Mouse (Mus musculus) limb, embryonic 14.5 days (tissue): ENCODE data around the gene Ube2g1. TPM values are rescaled to one million over a fixed set of nuclear protein-coding genes. Genes with fewer than 3 reads are reported as not detected.

ENCODE experiments used
- ATAC-seq: fragments of 200-750 bp; cut with Nextera tagmentation; 2 replicates; pipeline ENCODE4 v1.8.0; 2017; ENCODE audit warnings: low read depth, moderate number of reproducible peaks, moderate TSS enrichment; ENCODE audit not compliant: low FRiP score
- DNase-seq: peaks from one replicate; pipeline ENCODE4 v3.0.0-alpha.2; 2015; ENCODE audit warnings: low spot score
- H3K27ac ChIP-seq: fragments of 300-500 bp; sonication (generic); replicated peaks from 2 replicates; pipeline ENCODE4 v1.5.1; 2014; ENCODE audit warnings: low read depth, mild to moderate bottlenecking, low read length, moderate library complexity, mixed read lengths
- H3K27me3 ChIP-seq: fragments of 300-500 bp; sonication (generic); 2 replicates; pipeline ENCODE4 v1.6.1; 2014; ENCODE audit warnings: low read length, mixed read lengths; ENCODE audit not compliant: control insufficient read depth, insufficient read depth
- H3K36me3 ChIP-seq: fragments of 300-500 bp; sonication (generic); 2 replicates; pipeline ENCODE4 v1.6.1; 2014; ENCODE audit warnings: mild to moderate bottlenecking, low read length, moderate library complexity, mixed read lengths; ENCODE audit not compliant: control insufficient read depth, insufficient read depth
- H3K4me1 ChIP-seq: fragments of 300-500 bp; sonication (generic); 2 replicates; pipeline ENCODE4 v1.6.1; 2014; ENCODE audit warnings: antibody characterized with exemption, low read length, mixed read lengths; ENCODE audit not compliant: control insufficient read depth, insufficient read depth
- H3K4me2 ChIP-seq: fragments of 300-500 bp; sonication (generic); replicated peaks from 2 replicates; pipeline ENCODE4 v1.6.1; 2014; ENCODE audit warnings: low read depth, mild to moderate bottlenecking, low read length, moderate library complexity; ENCODE audit not compliant: severe bottlenecking
- H3K4me3 ChIP-seq: fragments of 300-500 bp; sonication (generic); replicated peaks from 2 replicates; pipeline ENCODE4 v1.5.1; 2014; ENCODE audit warnings: low read length
- H3K9ac ChIP-seq: fragments of 300-500 bp; sonication (generic); 2 replicates; pipeline ENCODE4 v1.6.1; 2014; ENCODE audit warnings: mild to moderate bottlenecking, low read depth, low read length, moderate library complexity; ENCODE audit not compliant: severe bottlenecking
- H3K9me3 ChIP-seq: fragments of 300-500 bp; sonication (generic); 2 replicates; pipeline ENCODE4 v1.6.1; 2016; ENCODE audit warnings: low read length; ENCODE audit not compliant: control insufficient read depth
- POLR2A ChIP-seq: fragments of 200-500 bp; IDR thresholded peaks from 2 replicates; pipeline ENCODE4 v1.8.0; 2012; ENCODE audit warnings: inconsistent platforms, mild to moderate bottlenecking, moderate library complexity, borderline replicate concordance; ENCODE audit not compliant: insufficient read depth, insufficient read length; ENCODE audit errors: extremely low read depth
- WGBS: fragments of 180-500 bp; shearing (Covaris S2); extraction: QIAGEN DNeasy Blood & Tissue Kit; methylation state at CpG from one replicate; pipeline ENCODE4 v1.1.7; 2014; 5-methylcytosine and 5-hydroxymethylcytosine counted together
- polyA plus RNA-seq, 2 experiments: library from polyadenylated mRNA; depleted of rRNA in 1 of 2; stranded (reverse) in 1 of 2; unstranded in 1 of 2; fragments of >200 nt; fragmentation: Nextera tagmentation in 1 of 2; extraction: Ambion mirVana in 1 of 2; gene quantifications; 2 replicates each; pipeline versions ENCODE4 v1.2.1 to v1.2.3; 2012 to 2014

Ube2g1 gene
- polyA plus RNA-seq, 2 experiments = 30.4 to 69.7 TPM

GRCm38 (mm10) chr11:72664641-72665040, 57.6 kb downstream of the Ube2g1 start:
- H3K9me3 ChIP-seq = no peaks in the 10 kb centered on the region
- DNase-seq (no peak), ATAC-seq (no peak)
- no peak overlapping the region for H3K4me2 ChIP-seq
- H3K36me3 ChIP-seq = 0 out of 2 replicates have a peak, but pooled peaks cover 3% of the 10 kb centered on the region
- no peak overlapping the region for H3K4me3 ChIP-seq
- H3K9ac ChIP-seq = no peak overlapping the region
- H3K27me3 ChIP-seq = no peaks in the 10 kb centered on the region
- 92% methylated on average over 4 of the region's 4 CpGs for WGBS
- no peaks in the 10 kb centered on the region for H3K4me1 ChIP-seq
- no peak for TF ChIP-seq POLR2A
- H3K27ac ChIP-seq = no peak overlapping the region

DNA sequence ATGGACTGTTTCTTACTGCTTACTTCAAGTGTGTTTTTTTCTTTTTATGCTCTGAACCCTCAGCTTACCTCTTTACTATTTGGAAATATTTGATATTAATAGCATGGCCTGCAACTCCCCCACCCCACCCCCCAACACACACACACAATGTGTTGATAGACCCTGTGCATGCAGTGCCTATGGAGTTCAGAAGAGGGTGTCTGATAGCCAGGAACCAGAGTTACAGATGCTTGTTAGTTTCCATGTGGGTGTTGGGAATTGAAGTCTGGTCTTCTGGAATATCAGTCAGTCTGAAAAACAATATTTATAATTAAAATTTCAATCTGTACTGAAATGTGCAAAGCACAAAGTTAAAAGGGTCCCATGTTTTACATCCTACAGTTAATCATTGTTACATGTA, 63.6 kb downstream of the Ube2g1 start:
- Histone ChIP-seq H3K27ac (no peak overlapping the region), H3K27me3 (no peaks in the 10 kb centered on the region), H3K9ac (no peak overlapping the region), H3K36me3 (no peaks in the 10 kb centered on the region), H3K9me3 (no peaks in the 10 kb centered on the region), H3K4me3 (no peak overlapping the region), H3K4me2 (no peak overlapping the region), H3K4me1 (no peaks in the 10 kb centered on the region)
- no peak for DNase-seq
- ATAC-seq = no peak
- TF ChIP-seq POLR2A = no peak

DNA sequence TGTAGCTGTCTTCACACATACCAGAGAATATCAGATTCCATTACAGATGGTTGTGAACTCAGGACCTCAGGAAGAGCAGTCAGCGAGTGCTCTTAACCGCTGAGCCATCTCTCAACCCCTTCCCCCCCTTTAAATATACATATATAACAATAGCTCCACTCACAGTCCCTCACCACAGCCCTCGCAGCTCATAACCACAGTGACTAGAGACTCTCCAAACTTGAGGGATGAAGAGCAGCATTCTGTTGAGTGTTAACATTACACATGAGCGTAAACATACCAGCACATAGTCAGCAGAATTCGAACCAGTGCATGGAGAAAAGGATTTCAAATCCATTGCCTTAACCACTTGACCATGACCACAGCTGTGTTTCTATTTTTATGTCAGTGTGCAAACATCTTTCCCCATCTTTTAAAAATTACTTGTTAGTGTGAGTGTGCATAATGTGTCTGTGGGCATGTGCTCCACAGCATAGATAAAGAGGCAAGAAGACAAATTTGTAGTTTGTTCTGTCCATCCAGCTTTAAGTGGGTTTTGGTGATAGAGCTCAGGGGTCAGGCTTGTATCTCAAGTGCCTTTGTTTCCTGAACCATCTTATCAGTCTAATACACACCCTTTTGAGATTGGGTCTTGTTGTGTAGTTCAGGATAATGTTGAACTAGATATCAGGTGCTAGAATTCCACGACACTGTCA, 64.4 kb downstream of the Ube2g1 start:
- Histone ChIP-seq H3K4me3 (no peak overlapping the region), H3K9ac (no peak overlapping the region)
- WGBS = 87% methylated on average over 6 of the region's 6 CpGs

GRCm38 (mm10) chr11:72672438-72672837, 65.4 kb downstream of the Ube2g1 start:
- TF ChIP-seq POLR2A = no peak
- H3K4me3 ChIP-seq = no peak overlapping the region
- no peak overlapping the region for H3K27ac ChIP-seq

More for the DNA sequence above, 64.4 kb downstream of the Ube2g1 start:
- no peak for TF ChIP-seq POLR2A
- no peaks in the 10 kb centered on the region for H3K9me3 ChIP-seq
- no peaks in the 10 kb centered on the region for H3K36me3 ChIP-seq
- H3K4me2 ChIP-seq = no peak overlapping the region
- H3K27me3 ChIP-seq = no peaks in the 10 kb centered on the region
- H3K27ac ChIP-seq = no peak overlapping the region
- ATAC-seq (no peak), DNase-seq (no peak)
- H3K4me1 ChIP-seq = no peaks in the 10 kb centered on the region

GRCm38 (mm10) chr11:72675280-72675679, 68.2 kb downstream of the Ube2g1 start:
- Histone ChIP-seq H3K27ac (no peak overlapping the region), H3K4me2 (no peak overlapping the region), H3K4me3 (no peak overlapping the region), H3K9me3 (no peaks in the 10 kb centered on the region), H3K9ac (no peak overlapping the region), H3K4me1 (no peaks in the 10 kb centered on the region), H3K36me3 (peaks cover 3% of the 10 kb centered on the region), H3K27me3 (no peaks in the 10 kb centered on the region)
- TF ChIP-seq POLR2A = no peak
- 70% methylated on average over 2 of the region's 2 CpGs for WGBS
- DNase-seq = no peak
- ATAC-seq = no peak

More at GRCm38 (mm10) chr11:72672438-72672837, 65.4 kb downstream of the Ube2g1 start:
- WGBS = 95% methylated on average over 1 of the region's 1 CpGs
- Histone ChIP-seq H3K27me3 (no peaks in the 10 kb centered on the region), H3K4me1 (no peaks in the 10 kb centered on the region), H3K9me3 (no peaks in the 10 kb centered on the region), H3K36me3 (no peaks in the 10 kb centered on the region), H3K4me2 (no peak overlapping the region), H3K9ac (no peak overlapping the region)
- no peak for ATAC-seq
- no peak for DNase-seq
